Mouse (Mus musculus) monocyte, adult 5-6 weeks (primary cell): ENCODE data around the gene Eri3. TPM values are rescaled to one million over a fixed set of nuclear protein-coding genes. Genes with fewer than 3 reads are reported as not detected.

ENCODE experiments used
- ATAC-seq: fragments of 153-309, 156-312 bp; replicated peaks from 2 replicates; pipeline ENCODE4 v1.8.0; 2017; ENCODE audit warnings: mild to moderate bottlenecking; ENCODE audit not compliant: low TSS enrichment, insufficient number of reproducible peaks, severe bottlenecking, poor library complexity, low FRiP score
- total RNA-seq: library from RNA; stranded (forward); fragments of 200-1000, 200-491, 200-594 nt; gene quantifications from 3 replicates; pipeline ENCODE4 v1.2.3, GENCODE M21; 2017

The Eri3 gene
- total RNA-seq, 1 experiment from 2014 or later: 10.0 TPM

- peak; percentile 87 for ATAC-seq
Measured at GRCm38 (mm10) chr4:117681931-117682461, 131.8 kb downstream of the Eri3 start, which contains the start of gene Dmap1. TSS of gene Dmap1 (minus strand) at chr4:117682273.

GRCm38 (mm10) chr4:117682463-117682862 lies 132.3 kb downstream of the Eri3 start:
- ATAC-seq: no peak

GRCm38 (mm10) chr4:117683048-117683768 lies 133.0 kb downstream of the Eri3 start:
- no peak for ATAC-seq

- no peak for ATAC-seq
Measured at GRCm38 (mm10) chr4:117686354-117686753, 136.2 kb downstream of the Eri3 start.

GRCm38 (mm10) chr4:117705361-117705760 lies 155.2 kb downstream of the Eri3 start:
- ATAC-seq: no peak

GRCm38 (mm10) chr4:117708780-117709550 lies 158.8 kb downstream of the Eri3 start:
- no peak for ATAC-seq

GRCm38 (mm10) chr4:117712314-117712713 lies 162.1 kb downstream of the Eri3 start:
- ATAC-seq: no peak

- ATAC-seq: no peak
Measured at GRCm38 (mm10) chr4:117713303-117714098, 163.3 kb downstream of the Eri3 start.

Other genes with a start within 250 kb of the Eri3 start
- 106 to 139 TPM (median 116 TPM) in 3 replicates for gene Rnf220, start 53.3 kb upstream of the Eri3 start, total RNA-seq
- 18.1 to 30.9 TPM (median 23.9 TPM) in 3 replicates for gene Dmap1, start 131.9 kb downstream of the Eri3 start, total RNA-seq
- not detected in 3 replicates for gene Gm12845, start 174.0 kb downstream of the Eri3 start, total RNA-seq
- gene Klf17, start 215.3 kb downstream of the Eri3 start, total RNA-seq: not detected in 3 replicates